Mouse (Mus musculus): Measurements from ENCODE around the gene Wee2.

DNA sequence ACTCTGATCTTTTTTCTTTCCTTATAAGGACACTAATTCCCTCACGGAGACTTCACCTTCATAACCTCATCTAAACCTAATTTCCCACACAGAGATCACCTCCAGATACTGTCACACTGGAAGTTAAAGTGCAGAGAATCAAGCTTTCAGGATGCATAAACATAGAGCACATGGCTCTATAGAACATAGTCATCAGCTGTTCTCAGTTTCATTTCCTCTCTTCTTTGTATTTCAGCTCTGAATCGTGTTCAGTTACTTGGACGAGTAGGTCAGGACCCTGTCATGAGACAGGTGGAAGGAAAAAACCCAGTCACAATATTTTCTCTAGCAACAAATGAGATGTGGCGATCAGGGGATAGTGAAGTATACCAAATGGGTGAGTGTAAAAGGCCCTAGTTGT, 37.2 kb downstream of the Wee2 start:
- TF ChIP-seq MYOG (IDR thresholded peaks at IDR 0.05; ENCODE audit: control insufficient read depth, extremely low read depth, insufficient read length) (no peak), CTCF (IDR thresholded peaks at IDR 0.05; ENCODE audit: control insufficient read depth, insufficient read depth, insufficient read length) (no peak), MYOD1 (IDR thresholded peaks at IDR 0.05; ENCODE audit: control insufficient read depth, insufficient read length, low read depth) (no peak), USF1 (IDR thresholded peaks at IDR 0.05; ENCODE audit: low read depth) (no peak), MAX (IDR thresholded peaks at IDR 0.05) (no peak), CEBPB (IDR thresholded peaks at IDR 0.05; ENCODE audit: low read depth) (no peak), FOSL1 (IDR thresholded peaks at IDR 0.05; ENCODE audit: insufficient read depth, low read length, poor library complexity, severe bottlenecking) (no peak)
